Mouse (Mus musculus) liver, adult 2 months (tissue): ENCODE data around the gene Mecom. TPM values are rescaled to one million over a fixed set of nuclear protein-coding genes. Genes with fewer than 3 reads are reported as not detected.

ENCODE experiments used
- DNase-seq: peaks from one replicate; pipeline ENCODE4 v3.0.0-alpha.2; 2011; ENCODE audit warnings: low read depth, low spot score; ENCODE audit errors: extremely low read depth
- H3K27ac ChIP-seq: fragments of 200-500 bp; replicated peaks from 2 replicates; pipeline ENCODE4 v1.5.1; 2012; ENCODE audit warnings: low read depth, mild to moderate bottlenecking, control low read depth, inconsistent platforms, low read length; ENCODE audit not compliant: insufficient read depth
- H3K27me3 ChIP-seq: fragments of 200-500 bp; 2 replicates; pipeline ENCODE4 v1.6.1; 2012; ENCODE audit warnings: mild to moderate bottlenecking, moderate library complexity, low read length, inconsistent platforms; ENCODE audit not compliant: control insufficient read depth, insufficient read depth
- H3K36me3 ChIP-seq: fragments of 200-500 bp; 2 replicates; pipeline ENCODE4 v1.6.1; 2012; ENCODE audit warnings: low read length, inconsistent platforms; ENCODE audit not compliant: control insufficient read depth, insufficient read depth
- H3K4me1 ChIP-seq: fragments of 200-500 bp; 2 replicates; pipeline ENCODE4 v1.6.1; 2011; ENCODE audit warnings: low read length; ENCODE audit not compliant: control insufficient read depth, insufficient read depth
- H3K4me3 ChIP-seq: fragments of 200-500 bp; 2 replicates; pipeline ENCODE4 v1.5.1; 2011; ENCODE audit warnings: low read depth, mild to moderate bottlenecking, control low read depth, low read length, moderate library complexity; ENCODE audit not compliant: insufficient read depth
- H3K79me2 ChIP-seq: fragments of 200-500 bp; 2 replicates; pipeline ENCODE4 v1.6.1; 2012; ENCODE audit warnings: inconsistent platforms, mild to moderate bottlenecking, low read length, moderate library complexity; ENCODE audit not compliant: control insufficient read depth, insufficient read depth
- H3K9ac ChIP-seq: fragments of 200-500 bp; 2 replicates; pipeline ENCODE4 v1.6.1; 2012; ENCODE audit warnings: low read depth, mild to moderate bottlenecking, control low read depth, inconsistent platforms, low read length
- CTCF ChIP-seq: fragments of 200-500 bp; IDR thresholded peaks from 2 replicates; pipeline ENCODE4 v1.5.1; 2011; ENCODE audit warnings: low read depth, low read length, control low read depth
- POLR2A ChIP-seq: fragments of 200-500 bp; IDR thresholded peaks from 2 replicates; pipeline ENCODE4 v1.6.1; 2011; ENCODE audit warnings: low read length, control low read depth; ENCODE audit not compliant: insufficient read depth; ENCODE audit errors: extremely low read depth
- WGBS: fragments of 180-500 bp; shearing (Covaris S2); methylation state at CpG from one replicate; pipeline ENCODE4 v1.1.7; 2018; 5-methylcytosine and 5-hydroxymethylcytosine counted together
- polyA plus RNA-seq: library from polyadenylated mRNA; depleted of rRNA; stranded (reverse); fragments of >200 nt; gene quantifications from 2 replicates; pipeline ENCODE4 v1.2.3, GENCODE M21; 2012
- total RNA-seq: library from RNA; depleted of rRNA; stranded (reverse); fragments of >200 nt; gene quantifications from 2 replicates; pipeline ENCODE4 v1.2.3, GENCODE M21; 2014

Gene Mecom
- total and polyA plus RNA-seq, 2 experiments: 0.39 to 1.4 TPM

- no peak for DNase-seq
- Histone ChIP-seq H3K79me2 (no peaks in the 10 kb centered on the region), H3K27ac (no peak overlapping the region), H3K9ac (no peak overlapping the region), H3K4me1 (no peaks in the 10 kb centered on the region; the same call in 1 of the 2 replicates), H3K4me3 (no peak overlapping the region), H3K27me3 (no peaks in the 10 kb centered on the region), H3K36me3 (no peaks in the 10 kb centered on the region)
- WGBS: 84% methylated on average over 9 of the region's 9 CpGs
- TF ChIP-seq CTCF (no peak), POLR2A (no peak)
Observed at GRCm38 (mm10) chr3:29980531-29980930, 567.3 kb downstream of the Mecom start.

- Histone ChIP-seq H3K4me1 (no peaks in the 10 kb centered on the region; the same call in 1 of the 2 replicates), H3K27ac (no peak overlapping the region), H3K9ac (no peak overlapping the region), H3K79me2 (no peaks in the 10 kb centered on the region), H3K4me3 (no peak overlapping the region), H3K36me3 (no peaks in the 10 kb centered on the region), H3K27me3 (no peaks in the 10 kb centered on the region)
- no peak for DNase-seq
- TF ChIP-seq CTCF (no peak), POLR2A (no peak)
- WGBS: 45% methylated on average over 4 of the region's 4 CpGs
Observed at GRCm38 (mm10) chr3:29976580-29976979, 571.2 kb downstream of the Mecom start.

- 73% methylated on average over 11 of the region's 11 CpGs for WGBS
- Histone ChIP-seq H3K79me2 (no peaks in the 10 kb centered on the region), H3K9ac (no peak overlapping the region), H3K27me3 (no peaks in the 10 kb centered on the region), H3K36me3 (no peaks in the 10 kb centered on the region), H3K27ac (no peak overlapping the region), H3K4me3 (no peak overlapping the region), H3K4me1 (no peaks in the 10 kb centered on the region)
- no peak for DNase-seq
- no peak for TF ChIP-seq CTCF
- no peak for TF ChIP-seq POLR2A
Observed at GRCm38 (mm10) chr3:29968433-29968949, 579.3 kb downstream of the Mecom start.

DNA sequence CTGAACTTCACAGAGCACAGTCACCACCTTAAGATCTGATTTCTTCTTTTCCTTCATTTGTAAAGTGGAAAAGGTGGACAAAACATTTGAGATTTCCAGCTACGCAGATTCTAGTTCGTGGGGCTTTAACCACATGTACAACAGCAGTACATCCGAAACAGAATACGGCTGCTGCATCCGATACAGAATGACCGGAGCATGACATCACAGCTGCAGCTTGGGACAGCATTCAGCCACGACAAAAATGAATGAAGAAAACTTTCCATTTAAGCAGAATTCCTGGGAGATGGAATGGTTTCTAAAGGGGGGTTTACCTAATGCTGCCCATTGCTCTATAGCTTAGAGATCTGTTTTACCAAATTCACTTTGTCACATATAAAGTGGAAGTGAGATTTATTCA is 583.9 kb downstream of the Mecom start:
- WGBS: 87% methylated on average over 7 of the region's 7 CpGs
- TF ChIP-seq POLR2A (no peak), CTCF (no peak)
- H3K4me3 ChIP-seq: no peak overlapping the region

GRCm38 (mm10) chr3:29963447-29963846 is 584.4 kb downstream of the Mecom start:
- TF ChIP-seq POLR2A (no peak), CTCF (no peak)
- WGBS: 78% methylated on average over 3 of the region's 3 CpGs
- no peak overlapping the region for H3K9ac ChIP-seq
- DNase-seq: no peak
- H3K4me3 ChIP-seq: no peak overlapping the region
- H3K27me3 ChIP-seq: no peaks in the 10 kb centered on the region
- no peak overlapping the region for H3K27ac ChIP-seq
- no peaks in the 10 kb centered on the region for H3K79me2 ChIP-seq
- no peaks in the 10 kb centered on the region; the same call in 1 of the 2 replicates for H3K4me1 ChIP-seq
- no peaks in the 10 kb centered on the region for H3K36me3 ChIP-seq

More for the DNA sequence above, 583.9 kb downstream of the Mecom start:
- H3K27me3 ChIP-seq: no peaks in the 10 kb centered on the region
- no peak for DNase-seq
- no peaks in the 10 kb centered on the region; the same call in 1 of the 2 replicates for H3K4me1 ChIP-seq
- no peak overlapping the region for H3K27ac ChIP-seq
- H3K79me2 ChIP-seq: no peaks in the 10 kb centered on the region
- H3K36me3 ChIP-seq: no peaks in the 10 kb centered on the region
- H3K9ac ChIP-seq: no peak overlapping the region

DNA sequence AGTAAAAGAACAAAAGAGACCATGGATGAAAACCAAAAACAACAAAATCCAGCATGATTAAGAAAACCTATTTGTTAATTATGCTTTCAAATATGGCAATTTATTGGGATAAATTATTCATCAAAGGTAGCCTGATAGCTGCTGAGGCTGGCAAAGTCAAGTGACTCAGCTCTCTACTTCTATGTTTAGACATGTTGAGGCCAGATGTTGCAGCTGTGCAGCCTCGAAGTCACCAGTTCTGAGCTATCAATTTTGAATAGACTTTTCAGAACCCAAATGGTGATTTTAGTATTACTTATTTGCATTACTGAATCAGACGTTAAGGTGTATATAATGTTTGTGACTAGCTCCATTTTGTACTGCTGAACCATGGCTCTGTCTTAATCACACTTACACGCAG is 588.8 kb downstream of the Mecom start:
- DNase-seq: no peak
- 71% methylated on average over 3 of the region's 3 CpGs for WGBS
- H3K27ac ChIP-seq: no peak overlapping the region
- H3K36me3 ChIP-seq: no peaks in the 10 kb centered on the region
- H3K4me3 ChIP-seq: no peak overlapping the region
- TF ChIP-seq POLR2A (no peak), CTCF (no peak)
- no peaks in the 10 kb centered on the region for H3K79me2 ChIP-seq
- no peaks in the 10 kb centered on the region; the same call in 1 of the 2 replicates for H3K4me1 ChIP-seq
- no peak overlapping the region for H3K9ac ChIP-seq
- no peaks in the 10 kb centered on the region for H3K27me3 ChIP-seq
